Mouse (Mus musculus) embryonic facial prominence, embryonic 12.5 days (tissue): ENCODE measurements around the gene Tesc. TPM values are rescaled to one million over a fixed set of nuclear protein-coding genes. Genes with fewer than 3 reads are reported as not detected.

Experiments
- ATAC-seq: fragments of 200-750 bp; cut with Nextera tagmentation; 2 replicates; pipeline ENCODE4 v1.8.0; 2017; ENCODE audit not compliant: insufficient number of reproducible peaks, insufficient read depth, low FRiP score, low TSS enrichment
- H3K27ac ChIP-seq: fragments of 300-500 bp; sonication (generic); 2 replicates; pipeline ENCODE4 v1.5.1; 2016; ENCODE audit warnings: mild to moderate bottlenecking
- H3K27me3 ChIP-seq: fragments of 300-500 bp; sonication (generic); 2 replicates; pipeline ENCODE4 v1.6.1; 2016; ENCODE audit warnings: mild to moderate bottlenecking, moderate library complexity
- H3K36me3 ChIP-seq: fragments of 300-500 bp; sonication (generic); 2 replicates; pipeline ENCODE4 v1.6.1; 2016; ENCODE audit warnings: mild to moderate bottlenecking
- H3K4me1 ChIP-seq: fragments of 300-500 bp; sonication (generic); 2 replicates; pipeline ENCODE4 v1.6.1; 2016
- H3K4me2 ChIP-seq: fragments of 300-500 bp; sonication (generic); replicated peaks from 2 replicates; pipeline ENCODE4 v1.6.1; 2016; ENCODE audit warnings: mild to moderate bottlenecking, moderate library complexity
- H3K4me3 ChIP-seq: fragments of 300-500 bp; sonication (generic); 2 replicates; pipeline ENCODE4 v1.5.1; 2016; ENCODE audit warnings: mild to moderate bottlenecking
- H3K9ac ChIP-seq: fragments of 300-500 bp; sonication (generic); 2 replicates; pipeline ENCODE4 v1.6.1; 2016; ENCODE audit warnings: mild to moderate bottlenecking, moderate library complexity
- H3K9me3 ChIP-seq: fragments of 300-500 bp; sonication (generic); 2 replicates; pipeline ENCODE4 v1.6.1; 2016; ENCODE audit warnings: mild to moderate bottlenecking, moderate library complexity
- WGBS: fragments of 180-500 bp; shearing (Covaris S2); methylation state at CpG from one replicate; pipeline ENCODE4 v1.1.7; 2016; 5-methylcytosine and 5-hydroxymethylcytosine counted together
- polyA plus RNA-seq: library from polyadenylated mRNA; unstranded; fragments of >200 nt; fragmentation: Nextera tagmentation; extraction: Ambion mirVana; gene quantifications from 2 replicates; pipeline ENCODE4 v1.2.1, GENCODE M21; 2016

The Tesc gene
- polyA plus RNA-seq, 1 experiment from 2014 or later: 5.7 TPM

GRCm38 (mm10) chr5:118047091-118047757 lies 19.7 kb downstream of the Tesc start:
- no peaks in the 10 kb centered on the region for H3K27me3 ChIP-seq
- no peaks in the 10 kb centered on the region for H3K36me3 ChIP-seq
- no peak overlapping the region for H3K4me2 ChIP-seq
- H3K9me3 ChIP-seq: no peaks in the 10 kb centered on the region
- WGBS: 87% methylated on average over 14 of the region's 14 CpGs
- ATAC-seq: no peak
- H3K4me3 ChIP-seq: no peak overlapping the region
- H3K4me1 ChIP-seq: no peaks in the 10 kb centered on the region
- no peak overlapping the region for H3K9ac ChIP-seq
- no peak overlapping the region for H3K27ac ChIP-seq

- Histone ChIP-seq H3K4me2 (no peak overlapping the region), H3K27ac (no peak overlapping the region), H3K4me3 (no peak overlapping the region), H3K9ac (no peak overlapping the region), H3K36me3 (no peaks in the 10 kb centered on the region), H3K4me1 (no peaks in the 10 kb centered on the region), H3K27me3 (no peaks in the 10 kb centered on the region), H3K9me3 (no peaks in the 10 kb centered on the region)
- no peak for ATAC-seq
- 81% methylated on average over 4 of the region's 4 CpGs for WGBS
Observed at GRCm38 (mm10) chr5:118048412-118048811, 20.9 kb downstream of the Tesc start.

- H3K9ac ChIP-seq: no peak overlapping the region
- no peaks in the 10 kb centered on the region for H3K36me3 ChIP-seq
- H3K27ac ChIP-seq: no peak overlapping the region
- no peak overlapping the region for H3K4me3 ChIP-seq
- no peaks in the 10 kb centered on the region for H3K27me3 ChIP-seq
- H3K4me1 ChIP-seq: no peaks in the 10 kb centered on the region
- whole genome bisulfite sequencing: 75% methylated on average over 5 of the region's 5 CpGs
- ATAC-seq: no peak
- no peak overlapping the region for H3K4me2 ChIP-seq
- H3K9me3 ChIP-seq: no peaks in the 10 kb centered on the region
Observed at GRCm38 (mm10) chr5:118048928-118049327, 21.4 kb downstream of the Tesc start.

- Histone ChIP-seq H3K4me3 (no peak overlapping the region), H3K27ac (no peak overlapping the region), H3K4me1 (no peaks in the 10 kb centered on the region), H3K9ac (no peak overlapping the region), H3K4me2 (no peak overlapping the region), H3K36me3 (no peaks in the 10 kb centered on the region), H3K27me3 (no peaks in the 10 kb centered on the region), H3K9me3 (no peaks in the 10 kb centered on the region)
- ATAC-seq: no peak
- WGBS: 80% methylated on average over 4 of the region's 4 CpGs
Observed at GRCm38 (mm10) chr5:118050743-118051142, 23.2 kb downstream of the Tesc start.

- H3K27me3 ChIP-seq: no peaks in the 10 kb centered on the region
- 81% methylated on average over 8 of the region's 8 CpGs for WGBS
- ATAC-seq: no peak
Observed at GRCm38 (mm10) chr5:118051981-118052662, 24.6 kb downstream of the Tesc start.

GRCm38 (mm10) chr5:118053205-118053604 lies 25.7 kb downstream of the Tesc start:
- Histone ChIP-seq H3K36me3 (no peaks in the 10 kb centered on the region), H3K27ac (no peak overlapping the region), H3K4me3 (no peak overlapping the region), H3K4me1 (0 out of 2 replicates have a peak, but pooled peaks cover 10% of the 10 kb centered on the region), H3K9me3 (no peaks in the 10 kb centered on the region), H3K4me2 (no peak overlapping the region), H3K27me3 (no peaks in the 10 kb centered on the region), H3K9ac (no peak overlapping the region)
- ATAC-seq: no peak
- WGBS: 94% methylated on average over 2 of the region's 2 CpGs

More at GRCm38 (mm10) chr5:118051981-118052662, 24.6 kb downstream of the Tesc start:
- H3K9me3 ChIP-seq: no peaks in the 10 kb centered on the region
- no peak overlapping the region for H3K4me3 ChIP-seq
- no peak overlapping the region for H3K4me2 ChIP-seq
- H3K36me3 ChIP-seq: no peaks in the 10 kb centered on the region
- H3K27ac ChIP-seq: no peak overlapping the region
- H3K4me1 ChIP-seq: 0 out of 2 replicates have a peak, but pooled peaks cover 2% of the 10 kb centered on the region
- no peak overlapping the region for H3K9ac ChIP-seq

- WGBS: 40% methylated on average over 8 of the region's 8 CpGs
Observed at GRCm38 (mm10) chr5:118057508-118058111, 30.1 kb downstream of the Tesc start.

GRCm38 (mm10) chr5:118058858-118059257 lies 31.3 kb downstream of the Tesc start:
- WGBS: 89% methylated on average over 10 of the region's 10 CpGs
- Histone ChIP-seq H3K27me3 (no peaks in the 10 kb centered on the region), H3K9ac (no peak overlapping the region), H3K27ac (no peak overlapping the region), H3K4me2 (no peak overlapping the region), H3K4me3 (no peak overlapping the region), H3K36me3 (no peaks in the 10 kb centered on the region), H3K9me3 (no peaks in the 10 kb centered on the region), H3K4me1 (0 out of 2 replicates have a peak, but pooled peaks cover 10% of the 10 kb centered on the region)
- no peak for ATAC-seq

More at GRCm38 (mm10) chr5:118057508-118058111, 30.1 kb downstream of the Tesc start:
- Histone ChIP-seq H3K27ac (no peak overlapping the region), H3K4me2 (no peak overlapping the region), H3K4me1 (0 out of 2 replicates have a peak, but pooled peaks cover 10% of the 10 kb centered on the region), H3K4me3 (no peak overlapping the region), H3K9ac (no peak overlapping the region), H3K36me3 (no peaks in the 10 kb centered on the region), H3K27me3 (no peaks in the 10 kb centered on the region), H3K9me3 (no peaks in the 10 kb centered on the region)
- ATAC-seq: no peak

- Histone ChIP-seq H3K4me3 (no peak overlapping the region), H3K27ac (no peak overlapping the region), H3K9ac (no peak overlapping the region), H3K36me3 (peaks cover 2% of the 10 kb centered on the region), H3K9me3 (no peaks in the 10 kb centered on the region), H3K4me2 (no peak overlapping the region), H3K27me3 (no peaks in the 10 kb centered on the region), H3K4me1 (0 out of 2 replicates have a peak, but pooled peaks cover 10% of the 10 kb centered on the region)
- 86% methylated on average over 9 of the region's 9 CpGs for WGBS
- ATAC-seq: no peak
Observed at GRCm38 (mm10) chr5:118059646-118060045, 32.1 kb downstream of the Tesc start.

GRCm38 (mm10) chr5:118061391-118061790 lies 33.8 kb downstream of the Tesc start:
- 93% methylated on average over 18 of the region's 18 CpGs for WGBS

GRCm38 (mm10) chr5:118063181-118063621 lies 35.7 kb downstream of the Tesc start:
- Histone ChIP-seq H3K27me3 (no peaks in the 10 kb centered on the region), H3K4me2 (no peak overlapping the region), H3K4me3 (no peak overlapping the region), H3K36me3 (peaks cover 33% of the 10 kb centered on the region), H3K4me1 (no peaks in the 10 kb centered on the region), H3K9ac (no peak overlapping the region), H3K9me3 (no peaks in the 10 kb centered on the region), H3K27ac (no peak overlapping the region)
- WGBS: 90% methylated on average over 8 of the region's 8 CpGs
- ATAC-seq: no peak

More at GRCm38 (mm10) chr5:118061391-118061790, 33.8 kb downstream of the Tesc start:
- no peaks in the 10 kb centered on the region for H3K9me3 ChIP-seq
- no peak for ATAC-seq
- H3K4me1 ChIP-seq: 0 out of 2 replicates have a peak, but pooled peaks cover 10% of the 10 kb centered on the region
- H3K27ac ChIP-seq: no peak overlapping the region
- H3K4me2 ChIP-seq: no peak overlapping the region
- peaks cover 17% of the 10 kb centered on the region for H3K36me3 ChIP-seq
- H3K9ac ChIP-seq: no peak overlapping the region
- H3K27me3 ChIP-seq: no peaks in the 10 kb centered on the region
- no peak overlapping the region for H3K4me3 ChIP-seq
